Mouse (Mus musculus) cerebellum, adult 11 months (tissue): ENCODE measurements around the gene Rps6ka5.
A peak's percentile ranks its signal among the peaks of the same experiment; 100 is the strongest.

Experiments used
- DNase-seq: peaks from one replicate; pipeline ENCODE4 v3.0.0; 2022

The Rps6ka5 gene

GRCm38 (mm10) chr12:100579221-100579620 is 147.6 kb downstream of the Rps6ka5 start:
- peak; percentile 24 for DNase-seq

- DNase-seq, result peak; percentile 48
Measured at GRCm38 (mm10) chr12:100578291-100578690, 148.5 kb downstream of the Rps6ka5 start.

- DNase-seq, result no peak
Measured at GRCm38 (mm10) chr12:100575739-100576138, 151.0 kb downstream of the Rps6ka5 start.

- DNase-seq, result no peak
Measured at GRCm38 (mm10) chr12:100570522-100571072, 156.2 kb downstream of the Rps6ka5 start.

GRCm38 (mm10) chr12:100568831-100569230 is 158.0 kb downstream of the Rps6ka5 start:
- DNase-seq, result no peak

GRCm38 (mm10) chr12:100568105-100568504 is 158.7 kb downstream of the Rps6ka5 start:
- no peak for DNase-seq

- no peak for DNase-seq
Measured at GRCm38 (mm10) chr12:100567627-100568026, 159.2 kb downstream of the Rps6ka5 start.

- DNase-seq, result no peak
Measured at GRCm38 (mm10) chr12:100553675-100554074, 173.1 kb downstream of the Rps6ka5 start.

GRCm38 (mm10) chr12:100551972-100552371 is 174.8 kb downstream of the Rps6ka5 start:
- DNase-seq, result no peak

- no peak for DNase-seq
Measured at GRCm38 (mm10) chr12:100544194-100544567, 182.6 kb downstream of the Rps6ka5 start.

- DNase-seq, result no peak
Measured at GRCm38 (mm10) chr12:100543437-100544193, 183.2 kb downstream of the Rps6ka5 start.

GRCm38 (mm10) chr12:100542494-100542893 is 184.3 kb downstream of the Rps6ka5 start:
- no peak for DNase-seq

- DNase-seq, result no peak
Measured at GRCm38 (mm10) chr12:100542076-100542475, 184.7 kb downstream of the Rps6ka5 start.

GRCm38 (mm10) chr12:100539158-100539714 is 187.5 kb downstream of the Rps6ka5 start:
- DNase-seq, result no peak

- DNase-seq, result no peak
Measured at GRCm38 (mm10) chr12:100538445-100539157, 188.2 kb downstream of the Rps6ka5 start.

GRCm38 (mm10) chr12:100537091-100537490 is 189.7 kb downstream of the Rps6ka5 start:
- DNase-seq, result no peak

- no peak for DNase-seq
Measured at GRCm38 (mm10) chr12:100535028-100535427, 191.8 kb downstream of the Rps6ka5 start.

- no peak for DNase-seq
Measured at GRCm38 (mm10) chr12:100534028-100534427, 192.8 kb downstream of the Rps6ka5 start.

- DNase-seq, result no peak
Measured at GRCm38 (mm10) chr12:100533209-100533608, 193.6 kb downstream of the Rps6ka5 start.

- DNase-seq, result no peak
Measured at GRCm38 (mm10) chr12:100531740-100532139, 195.0 kb downstream of the Rps6ka5 start.

GRCm38 (mm10) chr12:100530871-100531270 is 195.9 kb downstream of the Rps6ka5 start:
- DNase-seq, result no peak

- no peak for DNase-seq
Measured at GRCm38 (mm10) chr12:100529651-100530050, 197.1 kb downstream of the Rps6ka5 start.

GRCm38 (mm10) chr12:100529172-100529571 is 197.6 kb downstream of the Rps6ka5 start:
- no peak for DNase-seq

GRCm38 (mm10) chr12:100528246-100528645 is 198.5 kb downstream of the Rps6ka5 start:
- DNase-seq, result no peak
